Mouse (Mus musculus) ES-Bruce4 (cell line): ENCODE results near the gene Chchd3. TPM values are rescaled to one million over a fixed set of nuclear protein-coding genes. Genes with fewer than 3 reads are reported as not detected.

Experiments used
- H3K27ac ChIP-seq: 2 replicates; pipeline ENCODE4 v1.5.1; 2012; ENCODE audit warnings: low read length, inconsistent platforms; ENCODE audit not compliant: insufficient read depth
- H3K27me3 ChIP-seq: 2 replicates; pipeline ENCODE4 v1.6.1; 2012; ENCODE audit warnings: mild to moderate bottlenecking, low read length, inconsistent platforms; ENCODE audit not compliant: control insufficient read depth, poor library complexity, insufficient read depth, severe bottlenecking
- H3K36me3 ChIP-seq: 2 replicates; pipeline ENCODE4 v1.6.1; 2012; ENCODE audit warnings: inconsistent platforms, mild to moderate bottlenecking, low read length, moderate library complexity; ENCODE audit not compliant: control insufficient read depth, poor library complexity, insufficient read depth, severe bottlenecking
- H3K4me1 ChIP-seq: one replicate; pipeline ENCODE4 v1.8.1; 2011; ENCODE audit warnings: low read length; ENCODE audit not compliant: control insufficient read depth, insufficient read depth
- H3K4me3 ChIP-seq: 2 replicates; pipeline ENCODE4 v1.5.1; 2011; ENCODE audit warnings: low read depth, mild to moderate bottlenecking, low read length
- H3K9ac ChIP-seq: 2 replicates; pipeline ENCODE4 v1.6.1; 2012; ENCODE audit warnings: low read depth, mild to moderate bottlenecking, inconsistent platforms; ENCODE audit not compliant: poor library complexity, severe bottlenecking
- H3K9me3 ChIP-seq: replicated peaks from 2 replicates; pipeline ENCODE4 v1.6.1; 2012; ENCODE audit warnings: mild to moderate bottlenecking, low read length, inconsistent platforms; ENCODE audit not compliant: control insufficient read depth, poor library complexity, insufficient read depth, severe bottlenecking
- CTCF ChIP-seq: IDR thresholded peaks from one replicate; pipeline ENCODE4 v1.8.1; 2011; ENCODE audit warnings: low read depth, low read length
- EP300 ChIP-seq: IDR thresholded peaks from 2 replicates; pipeline ENCODE4 v1.6.1; 2011; ENCODE audit warnings: low read depth, low read length; ENCODE audit not compliant: insufficient read depth
- POLR2A ChIP-seq: IDR thresholded peaks from one replicate; pipeline ENCODE4 v1.8.1; 2011; ENCODE audit warnings: low read length; ENCODE audit not compliant: insufficient read depth
- polyA plus RNA-seq: library from polyadenylated mRNA; stranded (reverse); fragments of >200 nt; gene quantifications from 2 replicates; pipeline ENCODE4 v1.2.4, GENCODE M21; 2011; ENCODE audit warnings: low read depth; ENCODE audit not compliant: missing spikeins, insufficient read depth, insufficient read length

Gene Chchd3
- polyA plus RNA-seq, 1 experiment: 82.9 TPM

DNA sequence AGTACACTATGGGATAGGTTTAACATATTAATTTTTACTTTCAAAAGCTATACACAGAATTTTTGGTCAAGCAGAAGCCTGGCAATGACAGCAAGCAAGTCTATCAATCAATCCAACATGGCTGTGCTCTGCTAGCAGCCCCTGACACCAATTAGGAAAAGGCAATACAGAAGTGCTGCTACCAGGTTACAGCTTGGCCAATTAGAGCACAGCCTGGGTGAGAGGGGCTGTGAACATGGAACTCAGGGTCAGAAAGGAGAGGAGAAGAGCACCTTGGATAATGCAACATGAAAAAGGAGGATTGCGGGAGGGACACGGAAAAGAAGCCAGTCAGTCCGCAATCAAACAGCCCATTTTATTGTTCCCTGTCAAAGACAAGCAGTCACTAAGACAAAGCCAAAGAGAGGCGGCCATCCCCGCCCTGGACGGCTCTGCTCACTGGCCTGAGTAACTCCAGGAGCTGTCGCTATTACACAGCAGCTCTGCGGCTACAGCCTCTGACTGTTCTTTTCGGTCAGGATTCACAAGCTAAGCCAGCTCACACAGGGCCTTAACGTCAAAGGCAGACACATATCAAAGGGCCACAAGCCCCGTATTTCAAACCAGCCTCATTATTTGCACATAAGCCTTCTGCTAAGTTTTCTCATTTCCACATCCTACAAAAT lies 128.8 kb downstream of the Chchd3 start:
- Histone ChIP-seq H3K4me3 (no peak overlapping the region), H3K27me3 (no peaks in the 10 kb centered on the region), H3K4me1 (no peaks in the 10 kb centered on the region), H3K9me3 (no peaks in the 10 kb centered on the region), H3K27ac (no peak overlapping the region), H3K36me3 (no peaks in the 10 kb centered on the region), H3K9ac (no peak overlapping the region)
- TF ChIP-seq POLR2A (no peak), CTCF (no peak), EP300 (no peak)

DNA sequence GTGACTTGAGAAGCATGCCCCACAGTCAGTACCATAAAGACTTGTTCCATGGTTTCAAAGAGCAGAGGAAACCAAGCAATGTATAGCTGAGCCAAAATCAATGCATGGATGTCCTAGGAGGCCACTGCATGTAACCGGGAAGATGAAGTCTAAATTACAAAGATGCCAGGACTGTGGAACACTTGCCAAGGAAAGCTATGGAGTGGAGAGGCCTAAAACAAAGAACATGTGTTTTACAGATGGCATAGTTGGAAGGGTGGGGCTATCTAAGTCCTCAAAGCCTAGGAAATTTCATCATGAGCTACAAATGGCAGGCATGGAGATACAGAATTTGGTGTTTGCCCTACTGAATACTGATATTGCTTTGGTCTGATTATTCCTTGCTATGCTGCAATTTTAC lies 137.7 kb downstream of the Chchd3 start:
- TF ChIP-seq CTCF: no peak
- TF ChIP-seq POLR2A: no peak
- TF ChIP-seq EP300: no peak
- no peaks in the 10 kb centered on the region for H3K4me1 ChIP-seq
- peaks cover 1% of the 10 kb centered on the region for H3K9me3 ChIP-seq
- peaks cover 3% of the 10 kb centered on the region; the same call in 1 of the 2 replicates for H3K36me3 ChIP-seq
- H3K27me3 ChIP-seq: no peaks in the 10 kb centered on the region
- no peak overlapping the region for H3K9ac ChIP-seq
- H3K4me3 ChIP-seq: no peak overlapping the region
- no peak overlapping the region for H3K27ac ChIP-seq

- H3K36me3 ChIP-seq: peaks cover 6% of the 10 kb centered on the region; the same call in 1 of the 2 replicates
- no peaks in the 10 kb centered on the region for H3K4me1 ChIP-seq
- H3K9ac ChIP-seq: no peak overlapping the region
- no peak overlapping the region for H3K4me3 ChIP-seq
- no peaks in the 10 kb centered on the region for H3K27me3 ChIP-seq
- peaks cover 6% of the 10 kb centered on the region for H3K9me3 ChIP-seq
- TF ChIP-seq CTCF (no peak), POLR2A (no peak), EP300 (no peak)
- H3K27ac ChIP-seq: no peak overlapping the region
These were observed 140.0 kb downstream of the Chchd3 start for GRCm38 (mm10) chr6:32920091-32920490.

GRCm38 (mm10) chr6:32910692-32911091 lies 149.4 kb downstream of the Chchd3 start:
- Histone ChIP-seq H3K27ac (no peak overlapping the region), H3K9me3 (no peaks in the 10 kb centered on the region), H3K4me3 (no peak overlapping the region), H3K36me3 (no peaks in the 10 kb centered on the region), H3K9ac (no peak overlapping the region), H3K27me3 (no peaks in the 10 kb centered on the region), H3K4me1 (no peaks in the 10 kb centered on the region)
- TF ChIP-seq CTCF: no peak
- no peak for TF ChIP-seq POLR2A
- TF ChIP-seq EP300: no peak

GRCm38 (mm10) chr6:32899061-32899460 lies 161.0 kb downstream of the Chchd3 start:
- no peak overlapping the region for H3K4me3 ChIP-seq
- H3K27me3 ChIP-seq: no peaks in the 10 kb centered on the region
- no peak for TF ChIP-seq POLR2A
- TF ChIP-seq CTCF: no peak
- no peak for TF ChIP-seq EP300
- no peak overlapping the region for H3K27ac ChIP-seq
- H3K9me3 ChIP-seq: no peaks in the 10 kb centered on the region
- no peak overlapping the region for H3K9ac ChIP-seq
- no peaks in the 10 kb centered on the region for H3K4me1 ChIP-seq
- no peaks in the 10 kb centered on the region for H3K36me3 ChIP-seq

GRCm38 (mm10) chr6:32894100-32894499 lies 166.0 kb downstream of the Chchd3 start:
- Histone ChIP-seq H3K9me3 (no peaks in the 10 kb centered on the region), H3K27me3 (no peaks in the 10 kb centered on the region), H3K27ac (no peak overlapping the region), H3K4me1 (no peaks in the 10 kb centered on the region), H3K36me3 (no peaks in the 10 kb centered on the region), H3K9ac (no peak overlapping the region), H3K4me3 (no peak overlapping the region)
- TF ChIP-seq EP300 (no peak), POLR2A (no peak), CTCF (no peak)
